Mouse (Mus musculus) neutrophil, adult 83 days (primary cell): ENCODE results near the gene Ift57. TPM values are rescaled to one million over a fixed set of nuclear protein-coding genes. Genes with fewer than 3 reads are reported as not detected.

Experiments used
- total RNA-seq, 2 experiments: library from RNA; stranded (reverse); gene quantifications; one replicate each; pipeline ENCODE4 v1.2.4; 2023

Ift57 gene
- total RNA-seq = 10 to 100 TPM; 14.9 to 16.0 TPM

DNA sequence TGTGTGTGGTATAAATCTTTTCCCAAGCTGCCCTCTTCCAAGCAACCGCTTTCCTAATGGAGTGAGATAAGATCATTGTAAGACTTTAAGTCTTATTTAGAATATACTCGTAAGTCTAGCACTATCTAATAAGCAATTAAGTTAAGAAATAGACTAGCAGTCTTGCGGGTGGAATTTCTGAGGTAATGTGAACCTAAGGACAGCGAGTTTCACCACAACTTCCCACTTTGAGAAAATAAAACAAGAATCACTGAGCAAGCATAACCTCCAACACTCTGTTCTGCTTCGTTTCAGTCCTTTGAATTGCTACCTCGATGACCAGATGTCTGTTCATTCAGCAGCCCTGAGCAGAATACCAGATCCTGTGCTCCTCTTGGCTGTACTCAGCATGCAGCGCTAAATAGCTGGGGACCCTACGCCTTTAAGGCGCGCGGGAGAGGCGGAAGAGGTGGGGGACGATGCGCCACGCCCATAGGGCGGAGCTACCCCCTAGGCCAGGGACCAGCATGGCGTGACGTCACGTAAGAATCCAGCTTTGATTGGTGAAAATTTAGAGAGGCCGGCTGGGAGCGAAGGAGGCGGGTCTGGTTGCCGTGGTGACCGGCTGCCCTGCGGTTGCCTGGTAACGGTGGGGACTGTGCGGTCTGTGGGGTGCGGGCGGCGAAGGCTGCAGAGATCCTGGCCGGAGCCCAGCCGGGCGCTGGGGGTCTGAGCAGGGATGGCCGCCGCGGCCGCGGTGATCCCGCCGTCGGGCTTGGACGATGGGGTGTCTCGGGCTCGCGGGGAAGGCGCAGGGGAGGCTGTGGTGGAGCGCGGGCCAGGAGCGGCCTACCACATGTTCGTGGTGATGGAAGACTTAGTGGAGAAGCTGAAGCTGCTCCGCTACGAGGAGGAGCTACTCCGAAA lies at the start of gene Ift57:
Ift57 (plus strand) TSS at position 614 of the 906 bp plus-strand sequence.

DNA sequence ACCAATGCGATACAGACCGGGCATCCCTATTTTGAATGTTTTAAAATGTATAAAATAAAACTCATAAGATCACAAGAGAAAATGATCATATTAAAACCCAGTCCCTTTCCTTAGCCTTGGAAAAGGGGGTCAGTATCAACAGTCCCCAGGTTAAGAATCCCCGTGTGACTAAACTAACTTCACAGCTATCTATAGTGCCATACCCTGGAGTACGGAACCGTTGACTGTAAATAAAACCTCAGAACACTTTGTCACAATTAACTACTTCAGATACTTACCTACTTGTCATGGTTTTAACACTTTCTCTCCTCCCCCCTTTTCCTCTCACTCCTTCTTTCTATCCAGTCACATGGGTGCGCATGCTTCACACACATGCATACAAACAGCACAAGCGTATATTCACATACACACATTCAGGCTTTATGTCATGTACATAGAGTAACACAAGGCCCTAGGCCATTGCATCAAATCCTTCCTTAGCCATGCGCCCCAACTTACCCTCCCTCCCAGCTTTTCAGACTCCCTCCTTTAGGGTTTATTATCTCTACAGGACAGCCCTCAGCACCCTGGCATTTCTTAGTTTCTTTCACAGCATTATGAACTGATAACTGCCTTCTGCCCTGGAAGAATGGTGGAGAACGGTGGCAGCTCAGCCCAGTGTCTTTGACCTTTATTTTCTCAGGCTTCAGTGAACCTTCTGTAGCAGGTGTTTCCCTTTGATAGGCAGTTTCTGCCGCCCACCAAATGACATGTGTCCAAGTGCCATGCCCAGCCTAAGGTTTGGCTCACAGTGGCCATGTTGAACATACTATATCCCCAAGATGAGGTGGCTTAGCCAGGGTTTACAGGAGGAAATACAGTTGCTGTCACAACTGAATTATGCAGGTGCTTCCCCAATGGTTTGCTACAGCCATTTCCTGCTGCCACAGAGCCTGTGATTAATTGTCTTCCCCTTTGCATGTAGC lies 100.8 kb downstream of the Ift57 start, which contains the start of gene Cd47:
Cd47 (plus strand) TSS at position 937 of the 965 bp plus-strand sequence.

Other genes starting within 250 kb of the Ift57 start
- gene Cd47, start 101.3 kb downstream of the Ift57 start, total RNA-seq = 100 to 1,000 TPM; 273 to 277 TPM